Mouse (Mus musculus) common myeloid progenitor, adult 5-6 weeks (primary cell): ENCODE measurements around the gene Brms1l. TPM values are rescaled to one million over a fixed set of nuclear protein-coding genes. Genes with fewer than 3 reads are reported as not detected.
"Not testable (repeated sequence)": the region's sequence is repeated elsewhere in the genome, so short reads cannot be mapped to it uniquely, and the experiment has no call there.

Source experiments
- ATAC-seq: replicated peaks from 2 replicates; pipeline ENCODE4 v1.8.0; 2016; ENCODE audit warnings: low read depth, mild to moderate bottlenecking, moderate TSS enrichment, inconsistent platforms; ENCODE audit not compliant: poor library complexity, severe bottlenecking
- total RNA-seq: library from RNA; stranded (forward); fragments of 200-1000, 187-1606 nt; gene quantifications from 2 replicates; pipeline ENCODE4 v1.2.3, GENCODE M21; 2017

The Brms1l gene
- total RNA-seq = 16.6 and 22.1 TPM in 2 replicates

DNA sequence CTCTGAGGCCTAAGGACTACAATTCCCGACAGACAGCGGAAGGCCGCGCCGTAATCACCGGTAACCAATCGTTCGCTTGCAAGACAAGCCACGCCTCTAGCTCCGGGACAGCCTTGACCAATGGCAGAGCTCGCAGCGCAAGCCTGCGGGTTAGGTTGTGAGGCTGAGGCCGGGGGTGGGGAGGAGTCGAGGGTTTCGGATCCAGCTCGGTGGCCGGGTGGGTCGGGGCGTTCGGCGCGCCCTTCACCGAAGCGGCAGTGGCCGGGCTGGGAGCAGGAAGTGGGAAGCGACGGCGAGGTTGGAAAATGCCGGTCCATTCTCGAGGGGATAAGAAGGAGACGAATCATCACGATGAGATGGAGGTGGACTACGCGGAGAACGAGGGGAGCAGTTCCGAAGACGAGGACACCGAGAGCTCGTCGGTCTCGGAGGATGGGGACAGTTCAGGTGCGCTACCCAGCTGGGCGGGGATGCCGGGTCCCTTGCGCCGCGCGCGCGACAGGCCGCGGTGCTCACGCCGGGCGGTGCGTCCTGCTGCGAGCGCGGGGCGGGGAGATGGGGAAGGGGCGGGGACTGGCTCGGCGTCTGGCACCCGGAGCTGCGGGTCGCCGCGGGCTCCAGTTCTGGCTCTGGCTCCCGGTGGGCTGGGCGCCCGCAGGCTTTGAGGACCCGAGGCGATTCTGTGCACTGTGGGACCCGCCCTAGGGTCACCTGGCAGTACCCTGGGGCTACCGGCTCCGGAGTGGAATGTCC lies at the start of gene Brms1l:
Brms1l (plus strand) TSS at position 126 of the 753 bp plus-strand sequence.
- peak; percentile 97 for ATAC-seq

DNA sequence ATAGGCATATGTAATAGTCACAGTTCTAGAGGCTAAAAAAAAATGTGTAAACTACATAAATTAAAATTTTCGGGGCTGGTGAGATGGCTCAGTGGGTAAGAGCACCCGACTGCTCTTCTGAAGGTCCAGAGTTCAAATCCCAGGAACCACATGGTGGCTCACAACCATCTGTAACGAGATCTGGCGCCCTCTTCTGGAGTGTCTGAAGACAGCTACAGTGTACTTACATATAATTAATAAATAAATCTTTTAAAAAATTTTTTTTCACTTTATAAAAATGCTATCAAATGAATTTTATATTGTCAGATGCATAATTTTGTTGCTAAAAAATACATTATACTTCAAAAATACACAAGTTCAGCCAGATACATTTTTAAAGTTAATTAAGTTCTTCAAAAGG lies 41.6 kb upstream of the Brms1l start:
- not testable (repeated sequence) for ATAC-seq

DNA sequence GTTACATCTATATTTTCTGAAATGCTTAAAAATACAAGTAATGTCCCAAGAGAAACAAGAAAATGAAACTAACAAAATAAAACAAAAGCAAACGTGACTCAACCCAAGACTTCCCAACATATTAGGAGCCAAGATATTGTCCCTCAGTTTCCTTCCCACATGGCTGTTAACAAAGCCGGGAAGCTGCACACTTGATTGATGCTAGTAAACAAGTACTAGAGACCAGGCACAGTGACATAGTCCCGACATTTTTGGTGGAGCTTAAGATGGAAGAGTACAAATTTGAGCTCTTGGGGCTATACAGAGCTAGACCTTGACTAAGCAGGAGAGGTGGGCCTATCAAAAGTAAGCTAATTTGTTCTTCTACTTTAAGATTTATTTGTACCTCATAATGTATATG lies 39.0 kb upstream of the Brms1l start:
- no peak for ATAC-seq

DNA sequence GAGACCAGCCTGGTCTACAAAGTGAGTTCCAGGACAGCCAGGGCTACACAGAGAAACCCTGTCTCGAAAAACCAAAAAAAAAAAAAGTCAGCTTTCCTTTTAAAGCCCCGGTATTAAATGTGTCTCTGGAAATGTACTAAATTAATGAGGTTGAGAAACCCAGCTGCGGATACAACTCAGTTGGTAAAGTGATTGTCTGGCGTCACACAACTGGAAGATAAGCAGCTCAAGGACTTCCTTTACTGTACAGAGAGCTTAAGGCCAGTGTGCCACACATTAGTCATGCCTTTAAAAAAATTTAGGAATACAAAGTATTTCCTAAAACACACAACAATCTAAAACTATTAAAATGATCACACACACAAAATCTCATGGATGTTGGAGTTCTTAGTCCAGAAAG lies 37.4 kb upstream of the Brms1l start:
- ATAC-seq = no peak

DNA sequence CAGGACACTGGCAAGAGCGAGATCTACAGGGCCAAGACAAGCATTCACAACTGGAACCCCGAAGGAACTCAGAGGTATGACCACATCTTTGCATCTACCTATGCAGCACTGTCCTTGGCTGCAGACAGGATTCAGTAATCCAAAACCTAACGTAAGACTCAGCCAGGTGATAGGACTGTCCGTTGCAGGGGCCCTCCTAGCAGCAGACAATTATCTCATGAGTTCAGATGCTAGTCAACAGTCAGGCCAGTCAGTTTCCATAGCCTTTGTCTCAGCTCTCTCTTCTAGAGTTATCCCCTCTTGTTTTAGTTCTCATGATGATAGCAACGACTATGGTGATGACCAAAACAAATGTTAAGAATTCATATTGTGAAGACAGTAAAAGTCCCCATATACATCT lies 36.0 kb upstream of the Brms1l start:
- no peak for ATAC-seq

DNA sequence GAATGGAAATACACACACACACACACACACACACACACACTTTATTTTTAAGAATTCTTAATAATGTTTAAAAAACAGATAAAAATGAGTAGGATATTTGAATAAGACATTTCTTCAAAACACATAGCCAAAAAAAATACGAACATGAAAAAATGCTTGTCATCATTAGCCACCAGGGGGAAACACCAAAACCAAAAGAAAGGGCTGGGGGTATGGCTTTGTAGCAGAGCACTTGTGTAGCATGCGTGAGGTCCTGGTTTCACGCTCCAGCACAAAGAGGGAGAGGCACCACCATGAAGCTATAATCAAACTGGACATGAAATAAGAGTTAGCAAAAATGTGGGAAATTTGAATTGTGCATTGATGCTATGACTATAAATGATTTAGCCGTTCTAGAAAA lies 35.0 kb upstream of the Brms1l start:
- 0 out of 2 replicates have a peak, but pooled peaks have one; percentile 47 for ATAC-seq

DNA sequence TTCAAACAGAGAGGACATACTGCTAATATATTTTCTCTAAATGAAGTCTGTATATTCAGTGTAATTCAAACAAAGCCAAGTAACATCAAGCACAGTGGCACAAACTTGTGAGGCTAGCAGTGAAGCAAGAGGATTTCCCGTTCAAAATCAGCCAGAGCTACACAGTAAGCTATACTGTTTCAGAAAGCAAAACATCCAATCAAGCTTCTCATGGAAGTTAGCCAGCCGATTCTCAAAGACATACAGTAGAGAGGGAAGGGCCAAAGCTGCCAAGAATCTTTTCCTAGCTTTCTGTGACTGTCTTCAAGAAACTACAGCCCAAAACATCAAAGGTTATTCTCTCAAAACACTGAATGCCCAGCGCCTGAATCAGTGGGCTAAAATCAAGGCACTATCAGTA lies 31.1 kb upstream of the Brms1l start:
- no peak for ATAC-seq

DNA sequence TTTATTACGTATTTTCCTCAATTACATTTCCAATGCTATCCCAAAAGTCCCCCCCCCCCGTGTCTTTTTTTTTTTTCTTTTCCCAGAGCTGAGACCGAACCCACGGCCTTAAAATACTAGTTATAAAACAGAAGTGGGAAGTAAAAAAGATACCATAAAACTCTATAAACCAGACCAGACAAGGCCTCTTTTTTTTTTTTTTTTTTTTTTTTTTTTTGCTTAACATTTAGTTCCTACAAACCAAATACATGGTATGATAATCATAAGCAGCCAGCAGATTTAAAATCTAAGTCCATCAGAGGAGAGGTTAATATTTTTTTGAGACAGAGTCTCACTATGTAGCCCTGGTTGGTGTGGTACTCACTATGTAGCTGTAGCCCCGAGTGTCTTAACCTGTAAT lies 19.6 kb upstream of the Brms1l start:
- ATAC-seq = no peak

DNA sequence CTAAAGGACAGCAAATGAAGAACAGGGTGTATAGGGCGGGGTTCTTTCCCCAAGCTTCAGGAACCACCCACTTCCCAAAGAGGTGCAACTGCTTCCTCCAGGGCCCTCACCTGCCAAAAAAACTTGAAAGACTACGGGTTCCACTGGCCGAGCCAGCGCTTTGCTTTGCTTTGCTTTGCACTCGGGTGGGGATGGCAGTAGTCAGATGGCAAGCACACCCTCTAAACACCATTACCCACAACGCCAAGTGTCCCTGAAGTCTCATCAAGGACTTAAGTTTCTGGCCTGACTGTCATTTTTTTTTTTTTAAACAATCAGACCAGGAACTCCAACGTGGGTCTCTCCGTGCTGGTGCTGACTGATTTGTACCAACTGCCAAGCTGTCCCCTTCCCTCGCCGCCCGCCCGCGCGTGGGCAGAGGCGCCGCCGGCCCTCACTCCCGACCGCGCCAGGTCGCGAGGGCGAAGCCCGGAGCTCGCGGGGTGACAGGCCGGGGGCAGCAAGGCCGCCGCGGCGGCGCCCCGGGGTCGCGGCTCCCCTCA lies 15.9 kb upstream of the Brms1l start:
- ATAC-seq = peak; percentile 24

DNA sequence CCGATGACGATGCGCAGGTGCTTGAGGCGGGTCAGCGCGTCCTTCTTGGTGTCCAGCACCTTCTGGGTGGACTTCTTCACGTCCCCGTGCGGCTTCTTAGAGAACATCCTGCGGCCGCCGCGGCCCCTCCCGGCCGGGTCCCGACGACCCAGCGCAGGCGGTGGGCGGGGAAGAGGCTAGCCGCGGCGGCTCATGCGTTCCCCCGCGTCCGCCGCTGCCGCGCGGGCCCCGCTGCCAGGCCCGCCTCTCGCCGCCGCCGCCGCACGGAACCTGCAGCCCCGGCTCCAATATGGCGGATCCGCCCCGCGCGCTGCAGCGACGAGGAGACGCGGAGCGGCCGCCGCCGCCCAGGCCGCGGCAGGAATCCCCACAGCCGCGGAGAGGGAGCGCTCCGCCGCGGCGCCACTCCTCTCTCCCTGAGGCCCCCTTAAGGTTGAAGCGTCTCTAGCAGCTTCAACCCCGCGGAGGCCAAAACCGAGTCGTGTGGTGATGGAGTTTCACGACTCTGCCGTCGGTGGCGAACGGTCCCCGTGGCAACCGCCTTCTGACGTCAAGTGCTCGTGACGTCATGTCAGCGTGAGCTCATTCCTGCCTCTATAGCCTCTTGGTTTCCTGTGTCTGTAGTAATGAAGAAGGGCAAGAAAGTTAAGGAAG lies 15.3 kb upstream of the Brms1l start, which contains the start of gene Ralgapa1:
Ralgapa1 (minus strand) TSS at position 507 of the 654 bp plus-strand sequence.
- peak; percentile 93 for ATAC-seq

DNA sequence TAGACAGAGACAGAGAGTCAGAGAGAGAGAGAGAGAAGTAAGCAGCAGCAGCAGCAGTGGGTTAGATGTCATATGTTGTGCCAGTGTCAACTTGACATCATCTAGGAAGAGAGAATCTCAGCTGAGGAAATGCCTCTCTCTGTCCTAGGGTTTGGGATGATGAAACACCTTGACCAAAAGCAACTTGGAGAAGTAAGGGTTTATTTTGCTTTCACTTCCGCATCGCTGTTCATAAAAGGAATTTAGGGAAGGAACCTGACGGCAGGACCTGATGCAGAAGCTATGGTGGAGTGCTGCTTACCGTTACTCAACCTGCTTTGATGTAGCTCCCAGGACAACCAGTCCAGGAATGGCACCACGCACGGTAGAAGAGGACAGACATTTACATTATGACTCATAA lies 12.1 kb upstream of the Brms1l start:
- peak; percentile 23 for ATAC-seq

DNA sequence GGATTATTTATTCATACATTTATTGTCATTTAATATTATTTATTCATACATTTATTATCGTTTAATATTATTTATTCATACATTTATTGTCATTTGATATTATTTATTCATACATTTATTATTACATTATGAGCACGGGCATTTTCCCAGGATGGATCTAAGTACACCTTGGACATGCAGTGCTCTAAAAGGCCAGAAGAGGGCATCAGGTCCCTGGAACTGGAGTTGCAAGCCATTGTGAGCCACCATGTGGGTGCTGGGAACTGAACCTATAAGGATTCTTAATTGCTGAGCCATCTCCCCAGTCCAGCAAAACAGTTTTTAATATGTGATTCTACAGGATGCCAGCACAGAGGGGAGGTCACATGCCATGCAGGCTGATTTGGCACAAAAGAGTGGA lies 10.6 kb upstream of the Brms1l start:
- no peak for ATAC-seq

DNA sequence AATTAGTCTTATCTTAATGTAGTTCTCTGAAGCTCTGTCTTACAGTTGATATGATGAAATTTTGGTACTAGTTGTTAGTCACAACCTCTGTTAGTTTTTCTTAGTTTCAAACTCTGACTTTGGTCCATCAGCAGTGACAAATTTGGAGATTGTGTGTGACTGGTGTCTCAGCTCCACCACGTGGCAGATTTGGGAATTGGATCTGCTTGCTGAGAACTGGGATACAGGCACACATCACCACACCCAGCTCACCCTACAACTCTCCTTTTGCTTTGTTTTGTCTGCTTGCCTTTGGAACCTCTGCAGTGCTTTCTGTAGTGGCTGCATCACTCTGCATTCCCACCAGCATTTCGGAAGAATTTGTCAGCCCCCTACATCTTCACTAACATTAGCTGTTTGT lies 5.0 kb upstream of the Brms1l start:
- peak; percentile 68 for ATAC-seq

DNA sequence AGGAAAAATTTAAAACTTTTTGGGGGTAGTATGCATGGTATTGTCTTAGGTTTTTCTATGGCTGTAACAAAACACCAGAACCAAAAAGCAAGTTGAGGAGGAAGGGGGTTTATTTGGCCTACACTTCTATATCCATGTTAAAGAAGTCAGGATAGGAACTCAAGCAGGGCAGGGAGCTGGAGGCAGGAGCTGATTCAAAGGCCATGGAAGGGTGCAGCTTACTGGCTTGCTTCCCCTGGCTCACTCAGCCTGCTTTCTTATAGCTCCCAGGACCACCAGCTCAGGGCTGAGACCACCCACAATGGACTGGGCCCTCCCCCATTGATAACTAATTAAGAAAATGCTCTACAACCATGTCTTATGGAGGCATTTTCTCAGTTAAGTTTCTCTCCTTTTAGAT lies 3.2 kb upstream of the Brms1l start:
- ATAC-seq = no peak

DNA sequence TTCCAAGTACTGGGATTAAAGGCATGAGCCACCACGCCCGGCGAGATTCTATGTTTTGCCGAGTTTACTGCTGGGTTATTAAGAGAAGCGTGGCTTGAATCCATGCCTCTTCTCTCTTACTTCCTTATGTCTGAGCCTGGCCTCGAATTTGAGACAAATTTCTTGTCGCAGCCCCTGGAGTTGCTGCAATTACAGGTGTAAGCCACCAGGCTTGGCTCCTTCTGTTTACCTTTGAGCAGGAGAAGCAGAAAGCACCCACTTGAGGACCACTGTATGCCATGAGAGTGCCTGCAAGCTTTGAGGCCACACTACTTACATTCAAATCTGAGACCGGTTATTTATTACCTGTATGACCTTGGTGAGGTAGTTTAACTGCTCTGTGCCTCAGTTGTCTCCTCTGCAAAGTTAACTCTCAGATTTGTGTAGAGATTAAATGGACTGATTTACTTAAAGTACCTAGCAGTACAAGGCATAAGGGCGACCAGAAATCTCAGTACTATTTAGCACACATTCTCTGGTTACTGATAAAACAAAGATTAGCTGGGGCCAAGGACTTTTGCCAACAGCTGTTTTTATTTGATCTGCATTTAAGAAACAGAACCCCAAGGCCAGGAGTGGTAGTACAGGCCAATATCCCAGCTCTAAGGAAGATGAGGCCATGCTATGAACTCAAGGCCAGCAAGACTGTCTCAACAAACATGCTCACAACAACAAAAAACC lies 2.1 kb upstream of the Brms1l start:
- ATAC-seq = no peak

DNA sequence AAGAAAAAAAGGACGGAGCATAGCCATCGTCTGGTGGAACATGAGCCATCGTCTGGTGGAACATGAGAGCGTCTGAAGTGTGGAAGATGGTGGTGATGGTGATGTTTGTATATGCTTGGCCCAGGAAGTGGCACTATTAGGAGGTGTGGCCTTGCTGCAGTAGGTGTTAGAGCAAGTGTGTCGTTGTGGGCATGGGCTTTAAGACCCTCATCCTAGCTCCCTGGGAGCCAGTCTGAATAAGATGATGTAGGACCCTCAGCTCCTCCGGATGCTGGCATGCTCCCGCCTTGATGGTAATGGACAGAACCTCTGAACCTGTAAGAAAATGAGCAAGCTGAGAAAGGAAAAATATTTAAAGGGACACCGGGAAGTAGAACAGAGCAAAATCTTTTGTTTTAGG lies 1.2 kb upstream of the Brms1l start:
- ATAC-seq = no peak

DNA sequence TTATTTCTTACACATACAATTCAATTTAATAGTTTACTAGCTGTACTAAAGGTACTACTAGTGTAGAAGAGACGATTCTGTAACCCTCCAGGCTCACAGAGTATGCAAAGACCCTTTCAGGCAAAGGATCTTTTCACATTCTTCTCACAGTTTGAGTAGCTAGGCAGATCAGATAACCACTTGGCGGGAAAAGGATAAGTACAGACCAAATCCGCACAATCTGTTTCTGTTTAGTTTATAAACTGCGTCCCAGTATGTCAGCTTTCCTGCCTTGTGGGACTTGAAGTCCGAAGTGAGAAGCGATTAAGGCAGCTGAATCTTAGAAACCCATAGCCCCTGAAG lies 296 bp upstream of the Brms1l start:
- ATAC-seq = no peak

DNA sequence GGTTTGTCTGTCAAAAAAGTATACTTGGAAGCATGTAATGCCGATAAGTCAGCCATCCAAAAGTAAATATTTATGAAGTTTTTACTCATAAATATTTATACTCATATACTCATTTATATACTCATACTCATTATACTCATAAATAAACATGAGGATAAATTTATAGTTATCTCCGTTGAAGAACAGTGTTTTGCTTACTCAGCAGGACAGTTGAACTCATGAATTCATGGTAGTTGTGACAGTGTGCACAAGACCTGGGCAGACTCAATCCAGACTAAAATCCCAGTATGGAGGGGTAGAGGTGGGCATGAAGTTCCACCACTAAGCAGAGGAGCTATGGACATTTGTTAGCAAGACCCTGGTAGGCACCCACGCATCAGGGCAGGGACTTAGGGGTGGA lies 1.4 kb downstream of the Brms1l start:
- no peak for ATAC-seq

DNA sequence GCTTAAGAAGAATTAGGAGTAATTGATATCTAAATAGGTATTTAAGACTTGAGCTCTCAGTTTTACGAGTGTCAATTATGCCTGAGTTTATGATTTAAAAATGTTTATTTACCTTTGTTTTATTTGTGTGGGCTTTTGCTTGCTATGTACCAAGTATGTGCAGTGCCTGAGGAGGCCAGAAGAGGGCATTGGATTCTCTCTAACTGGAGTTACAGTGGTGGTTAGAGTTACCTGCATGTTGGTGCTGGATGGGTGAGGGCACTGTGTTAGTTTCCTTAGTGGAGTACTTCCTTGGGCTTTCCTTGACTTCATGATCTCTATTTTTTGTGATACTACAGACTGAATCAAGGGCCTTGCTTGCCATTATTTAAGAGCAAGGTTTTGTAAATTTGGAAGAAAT lies 10.6 kb downstream of the Brms1l start:
- ATAC-seq = peak; percentile 83

DNA sequence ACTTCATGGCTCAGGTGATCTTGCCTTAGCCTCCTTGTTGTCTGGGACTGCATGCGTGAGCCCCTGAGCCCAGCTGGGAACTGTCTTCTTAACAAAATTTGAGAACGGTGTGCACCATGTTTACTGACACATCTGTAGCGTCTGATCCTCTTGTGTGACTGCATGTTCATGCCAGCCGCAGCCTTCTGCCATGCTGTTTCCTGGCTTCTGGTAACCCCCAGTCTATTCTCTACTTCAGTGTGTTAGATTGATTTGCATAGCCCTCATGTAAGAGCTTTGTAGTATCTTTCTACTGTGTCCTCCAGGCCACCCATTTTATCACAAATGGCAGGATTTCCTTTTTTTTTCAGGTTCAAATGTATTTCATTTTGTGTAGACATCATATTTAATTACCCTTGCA lies 11.7 kb downstream of the Brms1l start:
- no peak for ATAC-seq

DNA sequence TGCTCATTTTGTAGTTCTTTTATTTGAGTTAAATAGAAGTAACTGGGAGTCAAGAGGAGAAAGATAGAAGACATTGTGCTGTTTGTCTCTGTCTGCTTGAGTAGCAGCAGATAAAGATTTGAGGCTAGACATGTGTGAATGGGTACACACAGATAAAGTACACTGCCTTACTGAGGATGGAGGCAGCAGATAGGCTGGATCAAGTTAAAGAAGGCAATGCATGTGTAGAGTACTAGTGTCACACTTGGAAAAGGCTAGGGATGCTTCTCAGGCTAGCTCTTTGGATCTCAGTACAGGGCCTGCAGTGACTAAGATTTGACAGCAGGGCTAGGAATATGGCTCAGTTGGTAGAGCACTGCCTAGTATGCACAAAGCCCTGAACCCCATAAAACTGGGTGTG lies 14.5 kb downstream of the Brms1l start:
- peak; percentile 57 for ATAC-seq
